Mouse (Mus musculus): ENCODE measurements around the gene Gcdh.

DNA sequence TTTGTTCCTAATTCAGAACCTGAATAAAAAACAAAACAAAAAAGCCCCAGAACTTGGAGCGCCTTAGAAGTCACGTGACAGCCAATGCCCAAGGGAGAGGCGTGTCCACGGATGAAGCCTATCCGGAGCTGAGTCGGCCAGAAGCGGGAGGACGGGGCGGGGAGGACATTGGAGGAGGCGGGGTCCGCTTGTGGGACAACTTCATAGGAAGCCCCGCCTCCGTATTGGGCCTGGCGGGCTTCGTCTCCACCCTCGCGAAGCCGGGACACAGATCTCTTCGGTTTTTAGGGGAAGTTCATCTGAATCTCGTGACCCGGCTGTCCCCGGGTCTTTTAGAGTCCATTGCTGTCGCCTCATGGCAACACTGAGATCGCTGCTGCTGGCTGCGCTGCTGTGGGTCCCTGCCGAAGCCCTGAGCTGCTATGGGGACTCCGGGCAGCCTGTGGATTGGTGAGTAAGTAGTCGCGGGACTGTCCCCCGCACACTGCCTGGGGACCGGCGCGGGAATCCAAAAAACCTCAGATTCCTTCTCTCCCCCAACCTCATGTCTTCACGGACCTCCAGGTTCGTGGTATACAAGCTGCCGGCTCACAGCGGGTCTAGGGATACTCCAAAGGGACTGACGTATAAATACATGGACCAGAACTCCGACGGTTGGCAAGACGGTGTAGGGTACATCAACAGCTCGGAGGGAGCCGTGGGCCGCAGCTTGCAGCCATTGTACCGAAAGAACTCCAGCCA, 14.9 kb upstream of the Gcdh start, which contains the start of gene Dnase2a:
- TF ChIP-seq CTCF (IDR thresholded peaks at IDR 0.05; ENCODE audit: low read depth): no peak
- no peak for TF ChIP-seq EP300 (IDR thresholded peaks at IDR 0.05; ENCODE audit: low read depth)
